Mouse (Mus musculus) stomach, postnatal 0 days (tissue): ENCODE measurements at regions not wholly inside any gene's neighbourhood (a gene's known extent, or its start where the extent isn't known, plus 50 kb on each side); places are given as distances from the start of the nearest gene placed in this dataset.

ENCODE experiments used
- CTCF ChIP-seq: IDR thresholded peaks from 2 replicates; pipeline ENCODE4 v1.5.1; 2016; ENCODE audit warnings: antibody characterized with exemption, low read depth, mild to moderate bottlenecking, moderate library complexity
- EP300 ChIP-seq: optimal IDR thresholded peaks from 2 replicates; pipeline ENCODE3; 2016; ENCODE audit warnings: antibody characterized with exemption

GRCm38 (mm10) chr14:25147731-25148130, 311.3 kb upstream of the Zmiz1 start:
- TF ChIP-seq EP300 = no peak
- TF ChIP-seq CTCF = no peak
